Mouse (Mus musculus): ENCODE measurements around the gene Sik1.
"Not testable (repeated sequence)": the region's sequence is repeated elsewhere in the genome, so short reads cannot be mapped to it uniquely, and the experiment has no call there.

The Sik1 gene

DNA sequence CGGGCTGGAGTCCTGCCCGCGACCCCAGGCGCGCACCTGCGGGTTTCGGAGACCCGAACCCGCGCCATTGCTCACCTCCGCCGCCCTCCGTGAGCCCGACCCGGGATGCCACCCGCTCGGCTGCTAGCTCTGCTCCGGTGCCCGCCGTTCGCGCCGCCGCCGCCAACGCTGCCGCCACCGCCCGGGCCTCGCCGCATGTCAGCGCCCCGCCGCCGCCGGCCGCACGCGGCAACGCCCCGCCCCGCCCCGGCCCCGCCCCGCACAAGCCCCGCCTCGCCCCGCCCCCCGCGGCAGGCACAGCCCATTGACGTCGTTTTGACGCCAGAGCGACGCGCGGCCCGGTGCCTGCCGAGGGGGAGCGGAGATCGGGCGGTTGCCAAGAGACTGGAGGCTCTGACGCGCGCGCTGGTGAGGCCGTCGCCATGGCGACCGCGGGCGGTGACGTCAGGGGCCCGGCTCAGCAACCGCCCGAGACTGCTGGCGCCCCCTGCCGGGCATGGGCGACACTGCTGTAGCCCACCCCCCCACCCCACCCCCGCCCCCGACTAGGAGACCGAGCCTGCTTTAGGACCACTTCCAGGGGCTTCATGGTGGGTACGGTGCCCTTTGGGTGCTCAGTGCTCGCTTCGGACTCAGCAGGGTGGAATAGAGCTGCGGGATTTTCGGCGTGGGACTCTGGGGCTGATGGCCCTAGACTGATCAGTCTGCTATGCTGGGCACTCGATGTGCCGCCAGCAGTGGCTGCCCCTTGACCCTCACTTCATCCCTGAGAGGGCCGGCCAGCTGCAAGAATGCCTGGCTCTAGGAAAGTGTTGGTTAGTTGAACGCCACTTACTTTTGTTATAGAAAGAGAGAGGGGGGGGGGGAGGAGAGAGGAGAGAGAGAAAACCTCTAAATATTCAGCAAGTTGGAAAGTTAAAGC lies at the start of gene Sik1:
Sik1 (minus strand) TSS at position 208 of the 922 bp plus-strand sequence.
- peak; percentile 97 for DNase-seq (ENCODE audit: low spot score)

DNA sequence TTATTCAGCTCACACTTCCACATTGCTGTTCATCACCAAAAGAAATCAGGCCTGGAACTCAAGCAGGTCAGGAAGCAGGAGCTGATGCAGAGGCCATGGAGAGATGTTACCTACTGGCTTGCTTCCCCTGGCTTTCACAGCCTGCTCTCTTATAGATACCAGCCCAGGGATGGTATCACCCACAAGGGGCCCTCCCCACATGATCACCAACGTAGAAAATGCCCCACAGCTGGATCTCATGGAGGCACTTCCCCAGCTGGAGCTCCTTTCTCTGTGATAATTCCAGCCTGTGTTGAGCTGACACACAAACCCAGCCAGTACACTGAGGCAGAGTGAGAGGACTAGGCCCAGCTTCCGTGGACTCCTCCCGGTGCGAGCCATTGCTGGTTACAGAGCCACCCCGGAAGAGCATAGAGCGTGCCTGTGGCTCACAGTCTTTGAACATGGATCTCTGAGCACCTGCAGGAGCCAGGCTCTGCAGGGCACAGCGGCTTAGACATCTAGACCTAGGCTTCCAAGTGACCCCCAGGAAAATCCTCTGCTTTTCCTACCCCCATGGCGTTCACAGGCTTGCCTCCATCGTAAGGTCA lies 49.7 kb upstream of the Sik1 start:
- no peak for DNase-seq (ENCODE audit: low spot score)

DNA sequence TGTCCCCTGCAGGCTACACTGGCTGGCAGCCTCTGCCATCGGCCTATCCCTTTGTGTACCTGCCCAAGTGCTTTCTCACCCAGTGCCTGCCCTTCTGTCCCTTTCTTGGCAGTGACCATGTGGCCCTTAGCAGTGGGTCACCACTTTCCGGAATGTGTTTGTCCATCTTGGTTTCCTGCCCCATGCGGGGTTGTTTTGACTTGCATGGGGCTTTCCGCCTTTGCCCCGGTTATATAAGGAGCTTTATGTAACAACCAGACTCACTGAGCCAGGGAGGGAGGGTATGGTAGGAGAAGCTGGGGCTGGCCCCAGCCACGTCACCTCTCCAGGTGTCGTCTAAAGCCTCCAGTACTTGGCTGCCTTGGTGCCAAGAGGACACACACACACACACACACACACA lies 48.4 kb upstream of the Sik1 start:
- DNase-seq (ENCODE audit: low spot score), result no peak

DNA sequence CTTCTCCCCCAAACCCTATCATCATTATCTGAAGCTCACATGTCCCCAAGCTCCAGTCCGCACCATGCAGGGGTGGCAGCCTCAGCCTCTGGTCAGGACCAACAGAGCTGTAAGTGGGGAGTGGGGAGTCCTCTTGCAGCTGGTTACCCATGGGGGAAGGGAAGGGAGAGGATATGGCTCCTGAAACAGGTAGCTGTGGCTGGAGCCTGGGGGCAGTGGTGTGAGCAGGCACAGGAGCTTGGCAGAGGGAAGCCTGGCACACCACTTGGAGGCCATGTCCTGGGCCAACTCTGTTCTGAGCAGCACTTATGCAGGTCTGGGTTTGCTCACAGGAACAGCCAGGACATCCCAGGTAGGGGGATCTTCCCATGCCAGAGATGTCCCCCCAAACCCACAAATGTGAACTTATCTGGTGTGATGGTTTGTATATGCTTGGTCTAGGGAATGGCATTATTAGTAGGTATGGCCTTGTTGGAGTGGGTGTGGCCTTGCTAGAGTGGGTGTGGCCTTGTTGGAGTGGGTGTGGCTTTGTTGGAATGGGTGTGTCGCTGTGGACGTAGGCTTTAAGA lies 47.1 kb upstream of the Sik1 start:
- DNase-seq (ENCODE audit: low spot score), result no peak

DNA sequence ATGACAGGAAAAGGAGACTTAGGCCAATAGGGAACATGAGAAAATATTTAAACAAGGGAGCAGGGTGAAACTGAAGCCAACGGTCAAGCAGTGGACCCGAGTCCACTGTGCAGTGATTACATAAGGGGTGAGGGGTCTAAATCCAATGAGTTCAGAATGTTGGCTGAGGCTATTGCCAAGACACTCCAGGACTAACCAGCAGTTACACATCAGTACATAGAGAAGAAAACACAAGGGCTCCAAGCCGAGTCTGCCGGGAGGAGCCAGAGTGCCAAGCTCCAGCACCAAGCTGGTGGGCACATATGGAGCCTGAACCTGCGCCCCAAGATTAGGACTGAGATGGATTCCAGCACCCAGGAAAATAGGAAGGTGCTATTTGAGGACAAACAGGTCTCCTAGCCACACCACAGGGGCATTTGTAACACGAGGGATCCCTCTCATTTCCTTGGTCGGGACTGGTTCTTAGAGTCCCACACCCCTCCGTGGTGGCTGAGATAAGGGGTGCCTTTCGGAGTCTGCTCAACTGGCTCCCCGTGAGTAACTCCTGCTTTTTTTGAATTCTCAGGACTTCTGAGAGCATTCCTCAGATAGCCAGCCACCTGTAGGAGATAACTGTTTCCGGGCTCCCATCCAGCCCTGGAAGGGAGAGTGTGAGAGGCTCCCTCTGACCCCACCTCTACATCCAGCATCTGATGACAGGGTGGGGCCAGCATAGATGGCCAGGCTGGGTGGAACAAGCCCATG lies 46.0 kb upstream of the Sik1 start:
- no peak for DNase-seq (ENCODE audit: low spot score)

DNA sequence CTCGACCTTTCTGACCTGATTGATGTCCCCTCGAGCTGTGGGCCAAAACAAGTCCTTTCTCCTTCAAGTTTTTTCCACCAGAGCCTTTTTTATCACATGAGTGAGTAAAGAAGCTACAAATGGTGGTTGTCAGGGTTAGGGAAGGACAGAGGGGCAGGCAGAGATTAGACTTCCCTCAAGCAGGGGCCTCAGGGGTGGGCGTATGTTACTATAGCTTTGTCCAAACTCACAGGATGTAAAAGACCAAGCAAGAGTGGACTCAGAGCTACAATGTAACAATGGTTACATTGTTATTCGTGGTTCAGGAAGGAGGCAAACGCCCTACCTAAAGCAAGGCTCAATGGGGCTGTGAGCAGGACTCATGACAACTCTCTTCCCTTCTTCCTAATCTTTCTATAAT lies 43.3 kb upstream of the Sik1 start:
- no peak for DNase-seq (ENCODE audit: low spot score)

DNA sequence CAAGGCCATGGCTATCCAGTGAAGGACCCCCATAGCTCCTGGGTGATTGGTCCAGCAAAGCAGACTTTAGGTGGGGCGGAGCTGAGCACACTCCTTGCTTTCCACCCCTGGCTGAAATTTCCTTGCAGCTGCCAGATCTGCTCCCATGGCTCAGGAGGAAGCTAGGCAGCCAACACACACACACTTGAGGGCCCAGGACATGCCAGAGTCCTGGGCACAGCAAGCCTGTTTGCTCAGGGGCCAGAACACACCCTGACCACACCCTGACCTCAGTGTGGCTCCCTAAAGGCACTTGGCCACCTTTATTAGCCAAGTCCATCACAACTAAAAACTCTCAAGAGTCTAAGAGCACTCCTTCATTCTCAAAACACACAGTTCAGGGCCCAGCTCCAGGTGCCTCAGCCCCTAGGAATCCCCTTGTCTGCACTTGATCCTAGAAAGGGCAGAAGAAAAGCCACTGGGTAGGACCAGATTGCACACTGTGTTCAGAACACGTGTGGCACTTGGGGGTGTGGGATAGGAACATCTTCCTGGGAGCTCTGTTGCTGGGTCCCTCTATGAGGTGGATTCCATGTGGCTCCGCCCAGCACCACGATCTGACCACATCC lies 41.7 kb upstream of the Sik1 start:
- DNase-seq (ENCODE audit: low spot score), result no peak

DNA sequence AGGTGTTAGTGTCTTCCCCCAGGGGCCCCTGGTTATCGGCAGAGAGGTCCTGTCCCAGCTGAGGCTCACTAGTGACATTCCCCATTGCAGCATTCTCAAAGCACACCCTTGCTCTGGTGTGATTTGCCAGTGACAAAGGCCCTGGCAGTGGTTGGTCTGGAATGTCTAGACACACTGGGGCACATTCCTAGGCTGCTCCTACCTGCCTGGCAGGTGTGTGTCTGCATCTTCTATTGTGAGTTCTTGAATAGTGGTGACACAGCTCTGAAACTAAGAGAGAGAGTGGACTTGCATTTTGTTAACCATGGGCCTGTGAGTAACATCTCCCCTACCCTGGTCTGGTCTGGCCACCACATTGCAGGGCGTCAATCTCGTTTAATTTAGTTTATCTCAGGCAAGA lies 41.1 kb upstream of the Sik1 start:
- no peak for DNase-seq (ENCODE audit: low spot score)

DNA sequence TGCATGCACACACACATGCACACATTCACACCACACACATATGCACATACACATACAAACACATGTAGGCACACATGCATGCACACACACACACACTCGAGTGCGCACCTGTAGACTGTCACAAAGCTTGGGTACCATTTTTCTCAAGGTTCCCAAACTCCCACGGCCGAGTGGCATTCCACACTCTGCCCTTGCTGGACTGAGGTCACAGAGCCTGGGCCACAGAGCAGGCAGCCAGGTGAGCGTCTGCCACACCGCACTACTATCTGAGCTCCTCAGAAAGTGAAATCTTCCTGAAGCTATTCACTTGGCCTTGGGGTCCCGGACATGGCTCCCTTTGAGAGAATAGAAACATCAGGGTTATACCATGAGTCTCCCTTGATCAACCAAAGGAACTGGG lies 40.7 kb upstream of the Sik1 start:
- no peak for DNase-seq (ENCODE audit: low spot score)

DNA sequence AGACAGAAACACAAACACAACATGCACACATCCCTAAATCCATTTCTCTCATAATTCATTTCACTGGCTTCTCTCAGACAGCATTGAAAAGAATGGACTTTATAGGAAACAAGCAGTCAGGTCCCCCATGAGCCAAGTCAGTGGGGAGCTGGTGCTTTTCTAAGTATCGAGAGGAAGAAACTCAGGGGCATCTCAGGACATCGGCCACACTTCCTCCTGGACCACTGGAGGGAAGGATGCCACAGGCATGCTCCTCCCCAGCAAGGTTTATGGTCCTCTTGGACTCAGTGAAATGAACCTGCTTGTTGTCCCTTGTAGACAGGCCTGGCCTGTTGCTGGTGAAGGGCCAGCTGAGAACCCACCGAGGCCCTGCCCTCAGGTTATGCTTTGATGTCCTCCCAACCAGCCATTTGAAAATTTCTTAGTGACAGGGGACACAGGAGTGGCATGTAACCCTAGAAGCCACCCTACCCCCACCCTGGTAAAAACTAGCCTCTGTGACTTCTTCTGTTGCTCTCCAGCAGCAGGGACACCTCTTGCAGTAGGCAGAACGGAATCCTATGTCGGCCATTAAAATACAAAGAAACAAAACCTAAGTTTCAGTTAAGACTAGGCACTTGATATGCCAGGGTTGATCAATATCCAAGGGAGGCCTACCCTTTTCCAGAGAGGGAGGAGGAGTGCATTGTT lies 37.9 kb upstream of the Sik1 start:
- no peak for DNase-seq (ENCODE audit: low spot score)

DNA sequence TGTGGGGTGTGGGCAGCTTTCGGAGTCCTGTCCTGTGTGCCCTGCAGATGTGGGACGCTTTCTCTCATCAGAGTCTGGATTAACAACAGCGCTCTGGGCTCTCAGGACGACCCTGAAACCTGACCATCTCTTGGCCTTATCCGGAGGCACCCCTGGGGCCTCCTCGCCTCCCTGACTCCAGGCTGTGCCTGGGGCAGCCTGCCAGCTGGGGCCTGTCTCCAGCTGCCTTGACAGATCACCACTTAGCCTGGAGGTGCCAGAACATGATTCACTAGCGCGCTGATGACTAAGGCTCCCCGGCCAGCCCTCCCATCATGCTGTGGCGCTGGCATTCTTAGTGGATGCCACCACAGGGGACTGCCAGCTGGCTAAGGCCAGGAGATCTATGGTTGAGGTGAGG lies 37.1 kb upstream of the Sik1 start:
- DNase-seq (ENCODE audit: low spot score), result peak; percentile 54

DNA sequence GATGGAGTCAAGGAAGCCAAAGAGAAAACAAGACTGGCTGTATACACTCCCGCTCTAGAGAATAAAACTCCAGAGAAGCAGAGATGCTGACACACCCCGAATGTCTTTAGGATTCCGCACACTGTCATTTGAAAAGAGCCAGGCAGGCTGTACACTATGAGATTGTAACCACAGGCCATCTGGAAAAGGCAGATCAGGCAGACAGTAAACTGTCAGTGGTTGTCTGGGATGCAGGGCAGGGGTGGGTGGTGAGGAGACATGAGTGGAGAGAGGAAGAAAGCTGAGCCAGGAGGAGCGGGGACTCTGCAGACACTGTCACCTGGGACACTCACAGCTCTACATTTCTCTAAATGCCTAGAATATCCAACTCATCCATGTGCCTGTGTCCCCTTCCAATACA lies 36.3 kb upstream of the Sik1 start:
- no peak for DNase-seq (ENCODE audit: low spot score)

DNA sequence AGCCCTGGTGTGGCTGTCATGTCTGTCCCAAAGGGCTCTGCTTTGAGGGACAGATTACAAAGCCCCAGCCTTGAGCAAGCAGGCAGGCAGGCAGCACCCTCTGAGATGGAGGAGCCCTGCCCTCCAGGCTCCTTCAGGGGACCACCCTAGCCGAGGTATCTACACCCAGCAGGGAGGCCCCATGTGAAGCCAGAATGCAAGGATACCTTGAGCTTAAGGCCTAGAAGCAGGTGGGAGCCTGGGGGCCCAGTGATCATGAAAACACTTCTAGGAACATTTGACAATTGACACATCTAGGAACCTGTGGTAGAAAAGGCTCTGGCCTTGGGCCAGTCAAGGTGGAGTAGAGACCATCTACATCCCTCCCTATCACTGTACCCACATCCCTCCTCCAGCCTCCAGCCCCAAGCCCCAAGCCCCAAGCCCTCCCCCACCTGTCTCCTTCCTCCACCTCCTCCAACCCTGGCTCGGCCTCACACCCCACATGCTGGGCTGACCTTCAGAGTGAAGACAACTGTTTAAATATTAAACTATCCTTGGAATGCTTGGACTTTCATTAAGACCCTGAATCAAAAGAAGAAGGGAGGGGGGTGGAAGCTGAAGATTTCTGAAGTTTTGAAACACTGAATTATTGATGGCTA lies 34.8 kb upstream of the Sik1 start:
- no peak for DNase-seq (ENCODE audit: low spot score)

DNA sequence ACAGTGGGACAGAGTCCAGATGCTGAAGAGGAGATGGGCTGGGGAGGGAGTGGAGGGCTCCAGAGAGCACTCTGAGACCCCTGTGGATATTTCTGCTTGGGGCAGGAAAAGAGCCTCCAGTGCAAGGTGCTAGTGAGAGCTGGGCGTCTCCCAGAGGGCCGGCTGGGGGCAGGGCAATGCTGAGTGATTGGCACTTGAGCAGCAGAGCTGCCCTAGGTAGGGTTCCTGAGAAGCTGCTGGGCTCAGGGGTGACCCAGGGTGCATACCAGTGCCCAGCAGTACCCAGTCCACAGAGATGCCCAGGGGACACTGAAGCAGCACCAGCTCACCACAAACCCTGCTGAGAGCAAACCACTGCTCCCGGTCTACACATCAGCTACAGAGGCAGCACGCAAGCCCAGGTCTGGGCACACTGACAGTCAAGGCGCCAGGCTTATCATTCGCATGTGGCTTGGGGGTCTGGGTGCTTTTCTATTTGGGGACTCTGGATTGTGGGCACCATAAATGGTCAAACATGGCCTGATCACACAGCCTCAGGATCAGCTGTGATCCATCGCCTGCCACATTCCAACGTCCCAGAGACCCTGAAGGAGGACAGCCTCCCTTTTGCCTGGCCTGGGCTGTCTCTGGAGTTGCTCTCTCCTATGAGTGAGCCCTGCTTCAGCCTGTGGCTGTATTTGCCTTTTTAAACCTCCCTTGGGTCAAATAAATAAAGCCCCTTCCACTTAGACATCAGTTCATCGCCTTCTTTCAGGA lies 34.0 kb upstream of the Sik1 start:
- DNase-seq (ENCODE audit: low spot score), result no peak

DNA sequence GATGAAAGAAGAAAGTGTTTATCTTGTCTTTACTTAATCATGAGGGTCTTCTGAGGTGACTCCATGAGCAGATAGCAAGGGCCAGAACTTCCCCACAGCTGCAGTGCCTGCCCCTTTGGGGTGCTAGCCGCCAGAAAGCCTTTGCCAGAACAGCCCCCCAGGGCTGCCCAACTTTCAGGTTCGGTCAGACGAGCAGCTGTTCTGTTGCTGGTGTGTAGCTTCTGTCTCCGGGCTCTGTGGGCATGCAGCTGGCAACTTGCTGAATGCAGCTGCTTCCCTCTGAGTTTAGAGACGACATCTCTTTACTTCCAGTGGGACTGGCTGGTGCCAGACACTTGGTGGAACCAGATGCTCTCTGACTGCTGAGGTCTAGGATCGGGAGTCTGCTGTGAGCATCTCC lies 32.9 kb upstream of the Sik1 start:
- no peak for DNase-seq (ENCODE audit: low spot score)

DNA sequence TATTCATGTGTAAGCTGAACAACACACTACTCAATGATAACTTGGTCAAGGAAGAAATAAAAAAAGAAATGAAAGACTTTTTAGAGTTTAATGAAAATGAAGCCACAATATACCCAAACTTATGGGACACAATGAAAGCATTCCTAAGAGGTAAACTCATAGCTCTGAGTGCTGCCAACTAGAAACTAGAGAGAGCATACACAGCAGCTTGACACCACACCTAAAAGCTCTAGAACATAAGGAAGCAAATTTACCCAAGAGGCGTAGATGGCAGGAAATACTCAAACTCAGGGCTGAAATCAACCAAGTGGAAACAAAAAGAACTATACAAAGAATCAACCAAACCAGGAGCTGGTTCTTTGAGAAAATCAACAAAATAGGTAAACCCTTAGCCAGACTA lies 29.1 kb upstream of the Sik1 start:
- not testable (repeated sequence) for DNase-seq (ENCODE audit: low spot score)

DNA sequence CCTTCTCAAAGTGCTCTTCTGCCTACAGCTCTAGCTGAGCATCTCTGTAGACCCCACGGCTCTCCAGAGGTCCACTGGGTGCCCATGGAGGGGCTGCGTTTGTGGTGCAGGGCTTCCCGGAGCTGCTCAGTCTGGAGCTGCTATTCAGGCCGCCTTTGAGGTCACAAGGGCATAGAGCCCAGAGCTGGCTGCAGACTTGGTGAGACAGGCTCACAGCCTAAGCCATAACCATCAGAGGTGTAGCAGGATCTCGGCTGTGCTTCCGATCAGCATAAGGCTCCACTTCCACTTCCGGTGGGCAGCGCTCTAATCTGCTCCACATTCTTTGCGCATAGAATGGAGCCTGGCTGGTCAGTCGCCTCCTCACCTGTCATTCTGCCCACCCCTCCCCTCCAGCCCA lies 23.8 kb upstream of the Sik1 start:
- no peak for DNase-seq (ENCODE audit: low spot score)

DNA sequence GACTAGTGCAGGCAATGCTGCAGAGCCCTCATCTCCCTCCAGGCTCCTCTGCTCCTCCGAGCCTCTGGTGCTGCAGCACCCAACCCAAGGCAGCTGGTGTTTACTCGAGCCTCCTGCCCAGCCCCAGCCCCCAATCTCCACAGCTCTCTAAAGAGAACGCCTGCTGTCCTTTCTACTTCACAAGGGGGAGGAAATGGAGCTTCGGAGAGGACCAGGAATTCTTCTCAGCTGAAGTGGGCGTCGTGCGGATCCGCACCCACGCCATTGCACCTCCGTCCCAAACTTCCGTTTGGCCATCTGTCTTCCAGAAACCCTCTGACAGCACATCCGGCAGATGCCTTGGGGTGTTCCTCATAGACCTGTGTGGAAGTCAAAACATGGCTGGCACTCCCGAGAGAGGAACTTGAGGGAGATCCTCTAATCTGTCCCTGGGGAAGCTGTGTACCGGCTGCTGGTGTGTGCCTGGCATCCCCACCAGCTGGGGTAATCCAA lies 22.1 kb upstream of the Sik1 start:
- no peak for DNase-seq (ENCODE audit: low spot score)

DNA sequence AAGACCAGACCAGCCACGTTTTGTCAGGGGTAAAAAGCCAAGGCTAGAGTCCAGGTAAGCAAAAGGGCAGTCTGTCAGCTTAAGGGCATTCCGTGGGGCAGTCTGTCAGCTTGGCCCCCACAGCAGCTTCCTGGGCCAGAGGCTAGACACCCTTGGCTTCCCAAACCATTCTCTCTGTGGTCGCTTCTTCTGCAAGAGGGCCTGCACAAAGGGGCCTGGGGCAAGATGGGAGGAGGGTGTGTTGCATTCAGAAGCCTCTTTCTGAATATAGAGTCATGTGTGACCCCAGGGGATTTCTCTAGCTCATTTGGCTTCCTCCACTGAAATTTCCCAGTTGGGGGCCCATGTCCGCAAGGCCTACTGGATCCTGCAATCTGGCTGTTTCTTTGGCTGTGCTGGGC lies 21.6 kb upstream of the Sik1 start:
- DNase-seq (ENCODE audit: low spot score), result no peak

DNA sequence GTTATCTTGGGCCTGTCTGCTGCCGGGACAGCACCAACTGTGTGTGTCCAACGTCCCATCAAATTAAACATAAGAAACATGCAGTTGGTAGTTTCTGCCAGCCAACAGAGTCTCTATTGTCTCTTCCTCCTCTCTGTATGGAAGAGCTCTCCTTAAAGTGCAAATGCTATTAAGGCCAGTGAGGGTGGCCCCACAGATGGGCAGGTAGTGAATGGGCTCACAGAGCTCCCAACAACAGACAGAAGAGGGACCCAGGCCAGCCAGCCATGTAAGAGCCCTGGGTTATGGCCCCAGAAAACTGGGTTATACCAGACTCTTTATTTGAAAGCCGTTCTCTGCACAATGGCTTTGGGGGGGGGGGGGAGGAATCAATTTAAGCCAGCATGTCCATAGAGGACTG lies 21.2 kb upstream of the Sik1 start:
- no peak for DNase-seq (ENCODE audit: low spot score)

Data from testis, postnatal 14 days (tissue).